Mouse (Mus musculus): Measurements from ENCODE around the gene Tor3a. TPM values are rescaled to one million over a fixed set of nuclear protein-coding genes. Genes with fewer than 3 reads are reported as not detected.

Tor3a gene
- total RNA-seq, 2 experiments from 2014 or later: 18.4 to 39.1 TPM

DNA sequence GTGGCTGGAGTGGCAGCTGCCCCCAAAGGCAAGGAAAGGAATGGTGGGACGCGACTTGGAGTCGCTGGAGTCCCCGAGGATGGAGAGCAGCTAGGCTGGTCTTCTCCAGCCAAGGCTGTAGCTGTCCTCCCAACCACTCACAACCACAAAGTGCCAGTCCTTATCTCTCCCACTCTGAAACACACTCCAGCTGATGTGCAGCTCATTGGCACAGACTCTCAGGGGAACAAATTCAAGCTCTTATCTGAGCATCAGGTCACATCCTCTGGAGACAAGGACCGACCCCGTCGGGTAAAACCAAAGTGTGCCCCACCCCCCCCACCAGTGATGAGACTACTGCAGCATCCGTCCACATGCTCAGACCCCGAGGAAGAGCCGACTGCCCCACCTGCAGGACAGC is 32.3 kb downstream of the Tor3a start:
- ATAC-seq (ENCODE audit: poor library complexity, severe bottlenecking): no peak

DNA sequence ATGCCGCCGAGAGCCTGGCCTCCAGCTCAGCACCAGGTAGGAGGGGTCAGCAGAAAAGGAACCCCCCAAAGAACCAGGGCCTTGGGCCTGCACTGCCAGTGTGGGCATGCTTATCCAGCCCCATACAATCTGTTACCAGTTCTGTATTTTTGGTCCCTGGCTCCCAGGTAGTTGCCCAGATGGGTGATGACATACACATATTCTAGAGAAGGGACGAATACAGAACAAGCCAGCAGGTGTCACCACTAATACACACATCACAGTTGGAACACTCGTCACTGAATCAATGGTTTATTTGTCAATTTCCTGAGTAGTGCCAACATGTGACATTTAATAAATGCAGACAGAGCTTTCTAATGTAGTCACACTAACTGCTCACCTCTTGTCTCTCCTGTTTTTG is 33.6 kb downstream of the Tor3a start:
- ATAC-seq (ENCODE audit: poor library complexity, severe bottlenecking): peak; percentile 61

DNA sequence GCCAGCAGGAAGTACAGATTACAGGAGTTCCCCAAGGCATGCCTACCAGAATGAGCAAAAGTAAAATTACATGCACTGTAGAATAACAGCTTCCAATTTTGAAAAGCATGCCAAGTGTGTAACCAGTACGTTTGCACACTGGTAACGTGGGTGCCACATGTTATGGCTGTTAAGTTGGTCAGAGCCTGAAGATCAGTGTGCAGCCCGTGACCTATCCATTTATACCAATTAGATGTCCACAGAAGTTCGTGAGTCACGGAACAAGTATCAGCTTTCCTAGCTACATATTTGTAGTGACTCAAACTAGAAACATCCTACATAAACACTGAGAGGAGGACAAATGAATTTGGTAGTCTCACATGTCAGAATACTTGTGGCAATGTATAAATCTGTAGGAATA is 34.7 kb downstream of the Tor3a start:
- no peak for ATAC-seq (ENCODE audit: poor library complexity, severe bottlenecking)

DNA sequence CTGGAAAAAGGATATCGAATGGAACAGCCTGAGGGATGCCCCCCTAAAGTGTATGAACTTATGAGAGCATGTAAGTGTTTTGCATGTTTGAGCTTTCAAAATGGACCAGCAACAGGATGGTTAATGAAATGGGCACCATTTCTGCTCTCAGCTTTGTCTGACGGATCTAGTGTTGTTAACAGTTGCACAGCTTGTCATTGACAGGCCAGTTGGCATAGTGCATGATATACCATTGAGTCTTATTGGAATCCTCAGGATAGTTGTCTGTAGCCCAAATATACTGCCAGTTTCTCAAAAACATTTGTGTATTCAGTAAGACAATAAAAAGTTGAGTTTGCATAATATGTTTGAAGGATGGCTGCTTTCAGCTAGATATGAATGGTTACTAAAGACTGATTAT is 39.0 kb downstream of the Tor3a start:
- no peak for ATAC-seq (ENCODE audit: poor library complexity, severe bottlenecking)

DNA sequence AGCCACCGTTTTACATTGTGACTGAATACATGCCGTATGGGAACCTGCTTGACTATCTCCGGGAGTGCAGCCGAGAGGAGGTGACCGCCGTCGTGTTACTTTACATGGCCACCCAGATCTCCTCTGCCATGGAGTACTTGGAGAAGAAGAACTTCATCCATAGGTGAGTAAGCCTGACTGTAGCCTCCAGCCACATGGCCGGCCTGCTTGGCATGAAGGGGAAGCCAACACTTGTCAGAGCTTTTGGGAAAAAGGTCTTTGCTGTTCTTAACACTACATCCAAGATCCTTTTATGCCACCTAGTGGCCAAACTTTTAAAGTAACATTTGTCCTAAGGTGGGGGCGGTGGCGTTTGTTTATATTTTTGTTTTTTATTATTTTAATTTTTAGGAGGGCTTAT is 41.1 kb downstream of the Tor3a start:
- peak; percentile 66 for ATAC-seq (ENCODE audit: poor library complexity, severe bottlenecking)

DNA sequence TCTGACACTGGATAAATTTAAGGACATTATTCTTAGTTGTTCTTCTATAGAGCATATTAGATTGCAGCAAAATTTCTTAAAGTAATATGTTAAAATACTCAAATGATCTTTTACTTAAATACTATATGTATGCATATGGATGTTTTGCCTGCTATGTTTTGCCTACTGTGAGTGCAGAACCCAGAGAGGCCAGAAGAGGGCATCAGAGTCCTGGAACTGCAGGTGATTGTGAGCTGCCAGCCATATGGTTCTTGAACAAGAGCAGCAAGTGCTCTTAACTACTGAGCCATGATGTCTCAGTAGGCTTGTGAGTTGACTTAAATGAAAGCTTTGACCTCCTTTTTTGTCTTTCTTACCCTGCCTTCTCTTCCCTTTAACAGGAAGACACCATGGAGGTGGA is 43.2 kb downstream of the Tor3a start:
- ATAC-seq (ENCODE audit: poor library complexity, severe bottlenecking): peak; percentile 54

DNA sequence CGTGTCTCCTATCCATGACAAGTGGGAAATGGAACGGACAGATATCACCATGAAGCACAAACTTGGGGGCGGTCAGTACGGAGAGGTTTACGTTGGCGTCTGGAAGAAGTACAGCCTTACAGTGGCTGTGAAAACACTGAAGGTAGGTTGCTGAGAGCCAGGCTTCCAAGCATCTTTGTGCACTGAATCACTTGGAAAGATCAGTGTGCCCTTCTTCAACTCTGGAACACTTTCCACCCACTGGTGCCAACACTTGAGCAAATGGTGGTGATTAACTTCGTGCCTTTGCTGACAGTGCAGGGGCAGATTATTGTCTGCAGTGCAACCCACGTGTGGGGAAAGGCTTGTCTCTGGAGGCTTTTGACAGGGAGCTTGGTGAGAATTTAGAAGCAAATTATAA is 44.2 kb downstream of the Tor3a start:
- no peak for ATAC-seq (ENCODE audit: poor library complexity, severe bottlenecking)

DNA sequence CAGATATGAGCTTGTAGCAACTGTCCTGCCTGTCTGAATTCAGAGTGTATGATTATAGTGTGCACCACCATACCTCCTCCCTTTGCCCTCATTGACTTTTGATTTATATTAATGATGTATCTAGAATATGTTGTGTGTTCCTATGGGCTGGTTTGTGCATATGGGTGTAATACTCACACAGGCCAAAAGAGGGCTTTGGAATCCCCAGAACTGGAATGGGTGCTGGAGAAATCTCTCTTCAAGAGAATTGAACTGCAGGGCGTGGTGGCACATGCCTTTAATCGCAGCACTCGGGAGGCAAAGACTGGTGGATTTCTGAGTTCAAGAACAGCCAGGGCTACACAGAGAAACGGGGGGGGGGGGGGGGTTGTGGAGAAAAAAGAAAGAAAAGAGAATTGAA is 47.4 kb downstream of the Tor3a start:
- 0 out of 2 replicates have a peak, but pooled peaks have one; percentile 54 for ATAC-seq (ENCODE audit: poor library complexity, severe bottlenecking)

DNA sequence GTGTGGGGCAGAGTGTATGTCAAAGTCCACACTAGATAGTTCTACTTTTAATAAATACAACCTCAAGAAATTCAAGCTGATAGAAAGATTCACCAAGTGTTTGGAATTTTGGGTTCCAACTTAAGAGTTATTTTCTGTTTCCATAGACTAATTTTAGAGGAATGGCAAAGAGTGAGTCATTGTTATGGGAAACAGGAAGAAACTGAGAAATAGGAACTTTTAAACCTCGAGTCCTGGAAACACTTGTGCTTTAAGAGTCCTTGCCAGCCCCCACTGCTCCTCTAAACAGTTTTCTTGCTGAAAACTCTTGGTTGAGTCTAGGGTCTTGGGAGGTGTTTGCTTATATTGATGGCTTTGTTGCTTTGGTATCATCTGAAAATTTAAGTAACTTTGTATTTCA is 49.9 kb downstream of the Tor3a start:
- ATAC-seq (ENCODE audit: poor library complexity, severe bottlenecking): no peak

DNA sequence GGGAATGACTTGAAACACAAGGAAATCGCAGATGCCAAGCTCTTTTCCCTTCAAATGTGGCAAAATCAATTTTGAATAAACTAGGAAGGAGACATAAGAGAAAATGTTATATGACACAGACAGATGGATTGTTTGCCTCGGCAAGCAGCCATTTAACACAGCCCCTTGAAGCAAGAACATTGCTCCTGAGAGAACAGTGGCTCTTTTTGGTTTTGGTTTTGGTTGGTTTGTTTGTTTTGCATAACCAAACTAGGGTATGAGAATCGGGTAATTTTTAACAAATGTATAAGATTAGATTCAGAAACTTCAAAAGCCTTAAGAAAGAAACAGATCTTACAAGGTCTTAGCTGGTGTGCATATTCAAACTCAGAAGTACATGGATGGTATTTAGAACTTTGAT is 53.2 kb downstream of the Tor3a start:
- no peak for ATAC-seq (ENCODE audit: poor library complexity, severe bottlenecking)

DNA sequence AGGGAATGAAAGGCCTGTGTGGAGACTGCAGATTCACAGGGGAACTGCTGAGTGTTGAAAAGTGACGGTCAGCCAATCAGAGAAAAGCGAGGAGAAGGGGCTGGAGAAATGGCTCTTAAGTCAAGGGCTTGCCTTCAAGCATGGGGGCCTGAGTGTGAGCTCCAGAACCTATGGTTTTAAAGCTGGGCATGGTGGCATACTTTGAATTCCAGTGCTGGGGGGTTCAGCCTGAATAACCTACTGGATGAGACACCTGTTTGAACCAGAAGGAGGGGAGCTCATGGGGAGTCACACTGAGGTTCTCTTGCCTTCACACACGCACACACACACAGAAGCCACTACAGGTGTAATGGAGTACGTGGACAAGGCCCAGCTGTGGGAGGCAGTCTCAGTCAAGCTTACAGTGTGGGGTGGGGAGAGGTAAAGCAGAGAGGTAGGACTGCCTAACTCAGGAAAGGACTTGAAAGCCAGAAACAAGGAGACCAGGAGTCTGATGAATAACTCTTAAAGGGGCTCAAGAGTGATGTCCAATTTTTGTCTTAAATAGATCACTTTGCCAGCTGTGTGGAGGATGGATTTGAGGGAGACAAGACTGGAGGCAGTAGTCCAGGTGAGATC is 53.8 kb downstream of the Tor3a start:
- ATAC-seq (ENCODE audit: poor library complexity, severe bottlenecking): no peak

DNA sequence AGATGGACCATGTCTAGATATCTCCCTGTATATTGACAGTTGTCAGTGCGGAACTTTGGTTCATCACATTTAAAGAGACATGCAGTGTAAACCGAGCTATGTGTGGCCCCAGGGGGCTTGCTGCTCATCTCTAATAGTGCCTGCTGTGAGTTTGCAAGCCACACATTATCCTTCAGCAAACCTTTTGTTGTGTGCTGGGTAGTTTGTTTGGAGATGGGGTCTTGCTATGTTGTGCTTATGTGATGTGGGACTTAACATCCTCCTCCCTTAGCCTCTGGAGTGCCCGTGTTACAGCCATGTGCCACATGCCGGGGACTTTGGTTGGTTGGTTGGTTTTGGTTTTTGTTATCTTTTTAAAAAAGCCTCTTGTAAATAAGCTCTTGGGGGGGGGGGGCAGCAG is 56.3 kb downstream of the Tor3a start:
- no peak for ATAC-seq (ENCODE audit: poor library complexity, severe bottlenecking)

DNA sequence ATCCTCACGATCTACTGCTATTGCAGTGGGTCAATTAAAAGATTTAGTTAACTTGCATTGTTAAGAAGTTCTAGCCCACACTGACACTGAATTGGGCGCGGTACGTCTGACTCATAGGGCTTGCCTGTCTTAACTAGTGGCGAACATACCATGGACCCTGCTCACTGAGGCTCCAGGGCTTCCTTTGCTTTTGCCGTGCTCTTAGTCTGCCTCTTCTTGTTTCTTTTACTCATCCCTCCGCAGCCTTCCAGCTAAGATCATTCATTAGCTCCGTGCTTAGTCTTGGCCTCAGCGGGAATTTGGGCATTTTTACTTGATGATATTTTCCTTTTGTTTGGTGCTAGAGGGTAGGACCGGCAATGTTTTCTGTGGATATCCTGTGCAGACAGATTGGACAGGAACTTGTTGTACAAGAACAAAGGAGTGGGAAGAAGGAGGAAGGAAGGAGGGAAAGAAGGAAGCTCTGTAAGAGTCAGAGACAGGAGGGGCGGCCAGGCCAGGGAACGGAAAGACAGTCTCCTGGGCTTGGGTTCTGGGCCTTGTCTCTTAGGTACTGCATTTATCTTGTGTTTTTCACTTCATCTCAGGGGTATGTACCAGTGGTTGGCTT is 57.1 kb downstream of the Tor3a start:
- ATAC-seq (ENCODE audit: poor library complexity, severe bottlenecking): peak; percentile 37

DNA sequence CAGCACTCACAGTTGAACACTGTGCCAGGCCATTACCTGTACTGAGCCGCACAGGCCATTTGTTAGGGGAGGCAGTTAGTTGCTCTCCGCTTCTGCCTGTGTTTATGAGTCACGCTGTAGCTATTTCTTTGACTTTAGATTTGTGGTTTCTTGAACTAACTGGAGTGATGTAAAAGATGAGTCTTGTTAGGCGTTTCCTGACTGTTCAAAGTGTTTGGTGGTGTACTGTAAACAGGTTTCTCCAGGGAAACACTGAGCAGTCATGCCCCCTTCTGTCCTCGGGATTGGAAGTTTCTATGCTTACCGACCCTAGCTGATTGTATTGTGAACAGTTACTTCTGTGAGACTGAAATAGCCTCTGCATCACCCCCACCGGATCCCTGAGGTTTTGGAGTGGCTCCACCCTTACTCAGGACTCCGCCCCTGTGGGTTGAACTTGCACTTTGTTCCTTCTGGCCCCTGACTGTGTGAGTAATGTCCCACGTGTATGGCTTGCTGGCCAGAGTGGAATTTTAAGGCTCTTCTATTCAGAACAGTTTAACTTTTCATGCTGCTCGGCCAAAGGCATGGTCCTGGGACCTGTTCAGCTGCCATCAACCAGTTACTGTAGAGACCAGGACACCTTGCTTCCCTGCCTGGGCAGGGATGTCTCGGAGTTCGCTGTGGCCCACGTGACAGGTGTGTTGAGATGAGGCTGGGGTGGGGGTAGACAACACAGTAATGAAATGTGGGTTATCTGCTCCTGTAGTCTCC is 58.6 kb downstream of the Tor3a start:
- peak; percentile 94 for ATAC-seq (ENCODE audit: poor library complexity, severe bottlenecking)

DNA sequence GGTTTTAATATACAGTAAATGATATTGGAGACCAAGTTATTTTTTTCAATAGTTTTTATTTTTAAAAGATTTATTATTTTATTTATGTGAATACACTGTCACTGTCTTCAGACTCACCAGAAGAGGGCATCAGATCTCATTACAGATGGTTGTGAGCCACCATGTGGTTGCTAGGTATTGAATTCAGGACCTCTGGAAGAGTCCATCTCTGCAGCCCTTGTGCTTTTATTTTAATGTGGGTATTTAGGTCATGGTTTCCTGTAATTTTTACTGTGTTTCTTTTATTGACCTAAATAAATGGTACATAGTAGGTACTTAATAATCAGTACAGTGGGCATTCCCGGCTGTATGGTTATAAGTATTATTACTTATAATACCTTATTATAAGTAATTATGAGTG is 59.4 kb downstream of the Tor3a start:
- no peak for ATAC-seq (ENCODE audit: poor library complexity, severe bottlenecking)

DNA sequence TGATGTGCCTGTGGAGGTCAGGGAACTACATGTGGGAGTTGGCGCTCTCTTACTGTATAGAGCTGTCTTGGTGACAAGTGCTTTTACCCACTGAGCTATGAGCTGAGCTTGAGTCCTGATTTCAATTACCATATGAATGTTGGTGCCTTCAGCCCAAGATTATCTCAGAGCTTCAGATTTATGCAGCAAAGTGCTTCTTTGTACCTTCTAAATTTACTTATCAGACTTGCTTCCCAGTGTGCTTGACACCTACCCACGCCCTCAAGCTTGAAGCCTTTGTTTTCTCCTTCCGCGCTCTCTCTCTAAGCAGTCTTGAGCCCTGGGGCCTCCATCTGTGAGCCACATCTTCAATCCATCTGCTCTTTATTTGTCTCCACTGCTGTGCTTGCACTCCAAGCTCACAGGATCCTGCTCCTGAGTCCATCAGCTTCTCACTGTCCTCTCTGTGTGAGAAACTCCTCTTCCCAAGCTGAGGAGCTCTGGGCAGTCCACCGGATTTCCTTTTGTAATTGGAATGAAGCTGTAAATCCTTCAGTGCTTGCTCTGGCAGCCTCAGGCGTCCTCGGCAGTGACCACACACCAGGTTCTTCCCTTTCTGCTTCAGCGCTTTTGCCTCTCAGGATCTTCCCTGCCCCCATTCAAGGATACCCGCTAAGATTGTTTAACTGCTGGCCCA is 60.2 kb downstream of the Tor3a start:
- ATAC-seq (ENCODE audit: poor library complexity, severe bottlenecking): no peak

DNA sequence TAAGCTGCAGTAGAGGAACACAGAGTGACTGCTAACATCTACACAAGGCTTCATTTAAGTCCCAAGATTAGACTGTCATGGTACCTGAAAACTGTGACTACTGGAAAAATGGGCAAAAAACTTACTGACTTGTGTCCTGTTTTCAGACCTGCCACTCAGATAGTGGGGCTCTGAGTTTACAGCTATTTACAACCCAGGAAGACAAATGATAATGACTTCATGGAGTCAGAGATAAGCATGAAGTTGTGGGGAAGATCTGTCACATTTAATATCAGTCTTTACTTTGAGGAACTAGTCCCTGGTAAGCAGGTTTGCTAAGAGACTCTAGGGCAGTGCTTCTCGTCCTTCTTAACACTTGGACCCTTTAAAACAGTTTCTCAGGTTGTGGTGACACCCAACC is 63.9 kb downstream of the Tor3a start:
- ATAC-seq (ENCODE audit: poor library complexity, severe bottlenecking): no peak

DNA sequence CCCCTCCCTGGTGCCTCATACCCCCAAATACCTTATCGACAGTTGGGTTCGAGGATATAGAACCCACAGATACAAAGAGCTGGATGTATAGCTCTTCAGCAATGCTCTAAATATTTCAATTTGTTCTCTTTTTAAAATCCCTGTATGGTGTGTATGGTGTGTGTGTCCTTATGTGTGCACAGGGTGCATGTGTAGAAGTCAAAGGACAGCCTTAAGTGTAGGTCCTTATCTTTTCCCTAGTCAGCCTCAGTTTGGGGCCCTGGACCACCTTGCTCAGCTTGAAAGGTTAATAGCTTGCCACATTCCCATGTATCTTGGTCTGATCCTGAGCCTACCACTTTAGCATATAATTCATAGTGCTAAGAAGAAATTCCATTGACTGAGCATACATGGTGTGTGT is 65.7 kb downstream of the Tor3a start:
- no peak for ATAC-seq (ENCODE audit: poor library complexity, severe bottlenecking)

DNA sequence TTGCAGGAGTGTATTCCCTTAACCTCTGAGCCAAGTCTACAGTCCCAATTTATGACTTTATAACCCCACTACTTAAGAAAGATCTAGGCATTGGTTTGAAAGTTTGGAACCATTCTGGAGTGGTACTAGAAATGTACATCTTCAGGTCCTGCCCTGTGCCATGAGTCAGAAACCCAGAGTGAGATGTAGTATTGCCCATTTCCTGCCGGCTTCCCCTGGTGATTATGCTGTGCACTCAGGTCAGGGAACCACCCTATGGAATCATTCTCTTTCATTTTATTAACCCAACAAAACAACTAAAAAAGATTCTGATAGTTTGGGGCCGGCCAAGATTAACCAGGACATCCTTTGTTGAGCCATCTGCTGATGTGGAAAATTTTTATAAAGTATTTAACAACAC is 68.2 kb downstream of the Tor3a start:
- ATAC-seq (ENCODE audit: poor library complexity, severe bottlenecking): peak; percentile 38; the same call in 1 of the 2 replicates

DNA sequence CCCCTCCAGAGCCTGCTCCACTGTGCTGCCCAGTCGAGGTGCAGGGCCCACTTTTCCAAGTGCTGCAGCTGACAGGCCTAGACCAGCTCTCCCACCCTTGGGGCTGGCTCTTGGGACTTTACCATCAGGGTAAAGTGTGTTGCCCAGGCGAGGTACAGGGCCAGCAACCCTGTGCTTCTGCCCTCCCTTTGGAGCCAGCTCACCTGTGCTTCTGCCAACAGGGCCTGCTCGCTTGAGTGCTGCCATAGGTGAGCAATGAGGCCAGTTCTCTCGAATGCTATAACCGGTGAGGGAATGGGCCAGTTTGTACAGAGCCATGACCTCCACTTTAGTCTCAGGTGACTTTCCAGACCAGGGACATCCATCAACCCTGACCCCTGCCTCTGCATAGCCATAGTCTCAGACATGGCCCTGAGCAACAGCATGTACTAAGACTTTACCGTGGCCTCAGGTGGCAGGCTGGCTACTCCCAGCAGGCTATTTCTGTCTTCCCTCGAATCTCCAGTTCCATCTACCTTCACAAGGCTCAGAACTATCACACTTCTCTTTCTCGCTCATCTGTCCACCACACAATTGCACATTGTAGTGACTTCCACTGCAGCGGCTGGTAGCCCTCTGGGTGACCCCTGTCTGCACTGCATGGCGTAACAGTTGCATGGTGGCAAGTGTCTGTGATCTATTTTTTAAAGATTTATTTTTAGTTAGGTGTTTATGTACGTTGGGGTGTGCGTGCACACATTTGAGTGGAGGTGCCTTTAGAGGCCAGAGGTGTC is 68.9 kb downstream of the Tor3a start:
- peak; percentile 85 for ATAC-seq (ENCODE audit: poor library complexity, severe bottlenecking)
